Mouse (Mus musculus) activated CD4-positive, CD25-positive, alpha-beta regulatory T cell, adult 4 months (primary cell): ENCODE measurements around the gene Mprip. TPM values are rescaled to one million over a fixed set of nuclear protein-coding genes. Genes with fewer than 3 reads are reported as not detected.
A peak's percentile ranks its signal among the peaks of the same experiment; 100 is the strongest.
"Not testable (repeated sequence)": the region's sequence is repeated elsewhere in the genome, so short reads cannot be mapped to it uniquely, and the experiment has no call there.

ENCODE experiments used
- ATAC-seq: one replicate; pipeline ENCODE4 v1.8.0; 2017
- polyA plus RNA-seq, 2 experiments: library from polyadenylated mRNA; unstranded; fragments of 100-300 nt; shearing (Covaris generic); gene quantifications; one replicate each; pipeline ENCODE4 v1.2.1; 2017

Gene Mprip
- 10 to 100 TPM; 18.3 to 22.0 TPM for polyA plus RNA-seq

- ATAC-seq: no peak
Measured at GRCm38 (mm10) chr11:59661005-59661404, at the start of gene Mprip. Gene Mprip, plus strand, starts transcription at chr11:59661305.

- ATAC-seq: no peak
Measured at GRCm38 (mm10) chr11:59611646-59612045, 49.5 kb upstream of the Mprip start.

- no peak for ATAC-seq
Measured at GRCm38 (mm10) chr11:59614120-59614519, 47.0 kb upstream of the Mprip start.

- ATAC-seq: not testable (repeated sequence)
Measured at GRCm38 (mm10) chr11:59616986-59617385, 44.1 kb upstream of the Mprip start.

- no peak for ATAC-seq
Measured at GRCm38 (mm10) chr11:59622214-59622613, 38.9 kb upstream of the Mprip start.

- peak; percentile 77 for ATAC-seq
Measured at GRCm38 (mm10) chr11:59624017-59624630, 37.0 kb upstream of the Mprip start.

GRCm38 (mm10) chr11:59626192-59626591 lies 34.9 kb upstream of the Mprip start:
- no peak for ATAC-seq

GRCm38 (mm10) chr11:59628177-59628576 lies 32.9 kb upstream of the Mprip start:
- ATAC-seq: peak; percentile 29

GRCm38 (mm10) chr11:59629871-59630270 lies 31.2 kb upstream of the Mprip start:
- no peak for ATAC-seq

- ATAC-seq: no peak
Measured at GRCm38 (mm10) chr11:59631980-59632379, 29.1 kb upstream of the Mprip start.

GRCm38 (mm10) chr11:59633037-59633436 lies 28.1 kb upstream of the Mprip start:
- ATAC-seq: no peak

GRCm38 (mm10) chr11:59634001-59634660 lies 27.0 kb upstream of the Mprip start:
- ATAC-seq: no peak

GRCm38 (mm10) chr11:59635251-59635795 lies 25.8 kb upstream of the Mprip start:
- no peak for ATAC-seq

GRCm38 (mm10) chr11:59635821-59636694 lies 25.0 kb upstream of the Mprip start:
- ATAC-seq: no peak

GRCm38 (mm10) chr11:59636695-59637414 lies 24.2 kb upstream of the Mprip start:
- peak; percentile 10 for ATAC-seq

- ATAC-seq: no peak
Measured at GRCm38 (mm10) chr11:59639957-59640643, 21.0 kb upstream of the Mprip start.

- ATAC-seq: no peak
Measured at GRCm38 (mm10) chr11:59641227-59641626, 19.9 kb upstream of the Mprip start.

GRCm38 (mm10) chr11:59642420-59642819 lies 18.7 kb upstream of the Mprip start:
- no peak for ATAC-seq

- ATAC-seq: no peak
Measured at GRCm38 (mm10) chr11:59645036-59645435, 16.1 kb upstream of the Mprip start.

GRCm38 (mm10) chr11:59649058-59649457 lies 12.0 kb upstream of the Mprip start:
- ATAC-seq: no peak

GRCm38 (mm10) chr11:59653003-59653402 lies 8.1 kb upstream of the Mprip start:
- ATAC-seq: peak; percentile 65

- ATAC-seq: no peak
Measured at GRCm38 (mm10) chr11:59653547-59653946, 7.6 kb upstream of the Mprip start.
